Mouse (Mus musculus) liver, embryonic 12.5 days (tissue): ENCODE results near the gene Slc29a4. TPM values are rescaled to one million over a fixed set of nuclear protein-coding genes. Genes with fewer than 3 reads are reported as not detected.

ENCODE experiments used
- ATAC-seq: fragments of 200-750 bp; cut with Nextera tagmentation; 2 replicates; pipeline ENCODE4 v1.8.0; 2017; ENCODE audit warnings: moderate number of reproducible peaks, mild to moderate bottlenecking, moderate library complexity
- H3K27ac ChIP-seq: fragments of 300-500 bp; sonication (generic); 2 replicates; pipeline ENCODE4 v1.5.1; 2016; ENCODE audit warnings: mild to moderate bottlenecking
- H3K27me3 ChIP-seq: fragments of 300-500 bp; sonication (generic); replicated peaks from 2 replicates; pipeline ENCODE4 v1.6.1; 2016; ENCODE audit warnings: mild to moderate bottlenecking, moderate library complexity
- H3K36me3 ChIP-seq: fragments of 300-500 bp; sonication (generic); 2 replicates; pipeline ENCODE4 v1.6.1; 2016; ENCODE audit warnings: mild to moderate bottlenecking, moderate library complexity
- H3K4me1 ChIP-seq: fragments of 300-500 bp; sonication (generic); 2 replicates; pipeline ENCODE4 v1.6.1; 2016
- H3K4me2 ChIP-seq: fragments of 300-500 bp; sonication (generic); 2 replicates; pipeline ENCODE4 v1.6.1; 2016; ENCODE audit warnings: mild to moderate bottlenecking, moderate library complexity
- H3K4me3 ChIP-seq: fragments of 300-500 bp; sonication (generic); 2 replicates; pipeline ENCODE4 v1.5.1; 2016; ENCODE audit warnings: mild to moderate bottlenecking, moderate library complexity
- H3K9ac ChIP-seq: fragments of 300-500 bp; sonication (generic); 2 replicates; pipeline ENCODE4 v1.6.1; 2016; ENCODE audit warnings: mild to moderate bottlenecking, moderate library complexity
- H3K9me3 ChIP-seq: fragments of 300-500 bp; sonication (generic); replicated peaks from 2 replicates; pipeline ENCODE4 v1.6.1; 2016; ENCODE audit warnings: mild to moderate bottlenecking, moderate library complexity
- WGBS: fragments of 180-500 bp; shearing (Covaris S2); methylation state at CpG from one replicate; pipeline ENCODE4 v1.1.7; 2016; ENCODE audit not compliant: insufficient replicate concordance; 5-methylcytosine and 5-hydroxymethylcytosine counted together
- polyA plus RNA-seq: library from polyadenylated mRNA; unstranded; fragments of >200 nt; fragmentation: Nextera tagmentation; extraction: Ambion mirVana; gene quantifications from 2 replicates; pipeline ENCODE4 v1.2.1, GENCODE M21; 2016

Slc29a4 gene
- 0.38 and 0.72 TPM in 2 replicates for polyA plus RNA-seq

DNA sequence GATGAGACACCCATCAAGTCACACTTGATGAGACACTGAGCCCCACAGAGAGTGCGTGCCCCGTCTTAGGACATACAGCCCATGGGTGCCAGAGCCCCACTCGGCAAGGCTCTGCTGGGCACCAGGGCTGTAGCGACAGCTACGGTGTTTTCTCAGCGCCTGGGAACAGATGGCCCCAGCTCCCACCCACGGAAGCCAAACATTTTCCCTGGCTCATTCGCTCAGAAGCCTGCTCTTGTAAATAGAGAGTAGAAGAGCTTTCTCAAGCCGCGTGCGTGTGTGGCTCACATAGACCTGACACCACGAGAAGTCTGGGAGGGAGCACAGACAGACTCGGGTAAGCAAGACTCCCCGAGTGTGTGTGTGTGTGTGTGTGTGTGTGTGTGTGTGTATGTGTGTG is at the start of gene Slc29a4:
Gene Slc29a4, plus strand, starts transcription at position 265 of the 400 bp plus-strand sequence.
- Histone ChIP-seq H3K4me2 (no peak within 1 kb of the TSS), H3K9ac (no peak within 1 kb of the TSS), H3K36me3 (no peaks in the 10 kb centered on the region), H3K27ac (no peak within 1 kb of the TSS), H3K9me3 (no peaks in the 10 kb centered on the region), H3K27me3 (peaks cover 36% of the 10 kb centered on the region), H3K4me3 (no peak within 1 kb of the TSS), H3K4me1 (no peaks in the 10 kb centered on the region)
- ATAC-seq: no peak
- 70% methylated on average over 14 of the region's 14 CpGs for WGBS

DNA sequence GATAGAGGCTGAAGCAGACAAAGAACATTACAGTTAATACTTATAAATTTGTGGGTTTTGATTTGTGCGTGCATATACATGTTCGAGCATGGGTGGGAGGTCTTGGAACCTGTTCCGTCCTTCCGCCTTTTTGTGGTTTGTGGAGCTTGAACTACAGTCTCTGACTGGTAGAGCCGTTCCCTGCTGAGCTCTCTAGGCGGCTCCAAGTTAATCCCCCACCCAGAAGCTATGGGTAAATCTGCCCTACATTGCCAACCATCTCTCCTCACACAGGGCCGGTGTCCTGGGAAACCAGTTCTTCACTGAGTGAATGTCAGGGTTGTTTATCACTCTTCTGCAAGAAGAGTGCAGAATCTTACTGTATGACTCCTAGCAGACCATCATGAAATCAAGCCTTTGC is 44.1 kb upstream of the Slc29a4 start:
- peak overlapping the region; percentile 39 for H3K9ac ChIP-seq
- no peaks in the 10 kb centered on the region for H3K9me3 ChIP-seq
- 73% methylated on average over 7 of the region's 7 CpGs for WGBS
- peak; percentile 8 for ATAC-seq
- peaks cover 69% of the 10 kb centered on the region for H3K4me1 ChIP-seq
- no peak overlapping the region for H3K4me3 ChIP-seq
- H3K4me2 ChIP-seq: peak overlapping the region; percentile 36
- peaks cover 34% of the 10 kb centered on the region for H3K36me3 ChIP-seq
- H3K27me3 ChIP-seq: no peaks in the 10 kb centered on the region
- peak overlapping the region; percentile 96 for H3K27ac ChIP-seq

DNA sequence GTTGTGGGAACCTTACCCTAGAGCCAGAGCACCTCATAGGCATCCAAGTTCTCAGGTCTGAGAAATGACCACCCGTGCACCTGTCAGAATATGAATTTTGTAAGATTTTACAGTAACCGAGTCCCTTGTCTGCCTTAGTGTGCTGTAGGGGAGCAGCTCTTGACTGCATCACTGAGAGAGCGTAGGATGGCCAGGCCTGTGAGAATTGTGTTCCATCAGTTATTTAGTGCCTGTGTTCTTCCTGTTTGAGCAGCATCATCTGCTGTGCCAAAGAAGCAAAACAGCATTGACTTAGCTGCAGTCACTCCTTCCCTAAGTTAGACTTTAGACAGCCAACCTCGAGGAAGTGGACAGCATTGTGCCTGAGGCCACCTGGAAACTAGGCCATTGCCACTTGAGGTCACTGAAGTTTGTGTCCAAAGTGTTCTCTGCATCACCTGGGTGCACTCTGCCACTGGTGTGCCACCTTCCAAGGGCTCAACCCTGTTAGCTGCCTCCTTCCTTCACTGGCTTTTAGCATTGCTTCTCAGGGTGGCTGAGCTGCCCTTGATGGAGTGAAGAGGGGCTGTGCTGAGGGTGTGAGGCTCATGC is 42.8 kb upstream of the Slc29a4 start:
- Histone ChIP-seq H3K27me3 (no peaks in the 10 kb centered on the region), H3K4me3 (peak overlapping the region; percentile 31), H3K36me3 (peaks cover 31% of the 10 kb centered on the region), H3K27ac (peak overlapping the region; percentile 96), H3K9ac (peak overlapping the region; percentile 56), H3K9me3 (no peaks in the 10 kb centered on the region), H3K4me2 (peak overlapping the region; percentile 72), H3K4me1 (peaks cover 83% of the 10 kb centered on the region)
- WGBS: 72% methylated on average over 4 of the region's 4 CpGs
- no peak for ATAC-seq

DNA sequence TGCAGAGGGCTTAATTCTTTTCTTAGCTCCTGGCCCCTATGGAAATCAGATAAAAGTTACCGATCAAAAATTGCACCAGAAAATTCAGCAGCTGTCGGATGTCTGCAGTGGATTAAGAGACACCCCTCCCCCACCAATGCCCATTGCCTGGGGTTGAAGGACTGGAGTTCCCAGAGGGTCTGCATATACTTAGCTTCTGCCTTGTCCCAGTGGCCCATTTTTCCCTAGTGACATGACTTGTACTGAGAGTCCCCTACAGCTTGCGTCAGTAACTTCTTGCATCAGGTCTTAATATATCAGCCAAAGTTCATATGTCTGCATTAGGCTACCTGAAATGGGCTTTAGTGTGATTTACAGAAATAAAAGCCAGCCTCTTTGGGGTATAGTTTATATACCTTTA is 41.9 kb upstream of the Slc29a4 start:
- Histone ChIP-seq H3K27ac (peak overlapping the region; percentile 96), H3K9ac (peak overlapping the region; percentile 56), H3K9me3 (no peaks in the 10 kb centered on the region), H3K4me3 (peak overlapping the region; percentile 31), H3K4me1 (peaks cover 83% of the 10 kb centered on the region), H3K27me3 (no peaks in the 10 kb centered on the region), H3K36me3 (peaks cover 30% of the 10 kb centered on the region), H3K4me2 (peak overlapping the region; percentile 72)
- peak; percentile 46 for ATAC-seq
- 15% methylated on average over 3 of the region's 3 CpGs for WGBS

DNA sequence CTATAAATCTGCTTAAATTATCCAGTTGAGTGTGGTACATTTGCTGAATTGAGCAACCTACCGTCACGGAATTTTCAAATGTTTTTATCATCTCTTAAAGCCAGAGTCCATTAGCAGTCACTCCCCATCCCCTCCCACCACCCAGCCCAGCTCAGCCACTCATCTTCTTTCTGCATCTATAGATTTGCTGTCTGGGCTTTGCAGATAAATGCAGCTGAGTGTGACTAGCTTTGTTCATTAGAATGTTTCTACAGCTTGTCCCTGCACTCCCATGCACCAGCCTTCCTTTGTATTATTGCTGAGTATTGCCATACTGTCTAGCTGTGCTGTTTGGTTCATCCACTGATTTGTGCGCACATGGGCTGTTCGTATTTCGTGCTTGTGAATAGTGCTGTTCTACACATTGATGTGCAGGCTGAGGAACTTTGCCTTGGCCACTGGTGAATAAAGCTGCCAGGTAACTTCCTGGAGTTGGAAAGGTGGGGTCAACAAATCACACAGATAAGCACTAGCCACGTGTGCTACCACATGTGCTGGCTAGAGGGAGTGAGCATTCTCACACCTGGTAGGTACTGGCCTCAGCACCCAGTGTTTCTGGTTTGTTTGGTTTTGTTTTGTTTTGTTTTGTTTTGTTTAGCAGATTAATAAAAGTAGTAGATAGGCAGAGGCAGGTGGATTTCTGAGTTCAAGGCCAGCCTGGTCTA is 41.4 kb upstream of the Slc29a4 start:
- Histone ChIP-seq H3K27me3 (no peaks in the 10 kb centered on the region), H3K9me3 (no peaks in the 10 kb centered on the region), H3K27ac (peak overlapping the region; percentile 96), H3K4me3 (peak overlapping the region; percentile 31), H3K4me2 (peak overlapping the region; percentile 72), H3K36me3 (peaks cover 33% of the 10 kb centered on the region), H3K9ac (peak overlapping the region; percentile 56), H3K4me1 (peaks cover 82% of the 10 kb centered on the region)
- 32% methylated on average over 6 of the region's 6 CpGs for WGBS
- peak; percentile 93 for ATAC-seq

DNA sequence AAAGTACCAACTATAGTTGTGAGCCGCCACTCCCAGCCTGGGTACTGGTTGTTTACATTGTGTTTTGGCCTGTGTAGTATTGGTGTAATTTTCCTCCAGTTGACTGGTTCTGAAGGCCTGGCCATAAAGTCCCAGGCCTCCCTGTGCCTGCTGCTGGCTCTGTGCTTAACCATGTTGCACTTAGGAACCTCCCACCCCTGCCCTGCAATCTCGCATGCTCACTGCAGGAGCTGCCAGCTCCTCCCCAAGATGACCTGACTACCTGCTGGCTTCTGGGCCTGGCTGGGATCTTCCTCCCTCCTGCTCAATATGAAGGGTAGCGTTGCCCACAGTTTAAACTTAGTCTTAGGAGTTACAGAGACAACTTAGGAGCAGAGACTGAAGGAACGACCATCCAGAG is 40.0 kb upstream of the Slc29a4 start:
- peak overlapping the region; percentile 96 for H3K27ac ChIP-seq
- no peaks in the 10 kb centered on the region for H3K9me3 ChIP-seq
- H3K27me3 ChIP-seq: no peaks in the 10 kb centered on the region
- peaks cover 73% of the 10 kb centered on the region for H3K4me1 ChIP-seq
- H3K9ac ChIP-seq: peak overlapping the region; percentile 42
- H3K4me3 ChIP-seq: no peak overlapping the region
- ATAC-seq: peak; percentile 25; the same call in 1 of the 2 replicates
- peak overlapping the region; percentile 72 for H3K4me2 ChIP-seq
- 74% methylated on average over 4 of the region's 4 CpGs for WGBS
- peaks cover 36% of the 10 kb centered on the region for H3K36me3 ChIP-seq

DNA sequence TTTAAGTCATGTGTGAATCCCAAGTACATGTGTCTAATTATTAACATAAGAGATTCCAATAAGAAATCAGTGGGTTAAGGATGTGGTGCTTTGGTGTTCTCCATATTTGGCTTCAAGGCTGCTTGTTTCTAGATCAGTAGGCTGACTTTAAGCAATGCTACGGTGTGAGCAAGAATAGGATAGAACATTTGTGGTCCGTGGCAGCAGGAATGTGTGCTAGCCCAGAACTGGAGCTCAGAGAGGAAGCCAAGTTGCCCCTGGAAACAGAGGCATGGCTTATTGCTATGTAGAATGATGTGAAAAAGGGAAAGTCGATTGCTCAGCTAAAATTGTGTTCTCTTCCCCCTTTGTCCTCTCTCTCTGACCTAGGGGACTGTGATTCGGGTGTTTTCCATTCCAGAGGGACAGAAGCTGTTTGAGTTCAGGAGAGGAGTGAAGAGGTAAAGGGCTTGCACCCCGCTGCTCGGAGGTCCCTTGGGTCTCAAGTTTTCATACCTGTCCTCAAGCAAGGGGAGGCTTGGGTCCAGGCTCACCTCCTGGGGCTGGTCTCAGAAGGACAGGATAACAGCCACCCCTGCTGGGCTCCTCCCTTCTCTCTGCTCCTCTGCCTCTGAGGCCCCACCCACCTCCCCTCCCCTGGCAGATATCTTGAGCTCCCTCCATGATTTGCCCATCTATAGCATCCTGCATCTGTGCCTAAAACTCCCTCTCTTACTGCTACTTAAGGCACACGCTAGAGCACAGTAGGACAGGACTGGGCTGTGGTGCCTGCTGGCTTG is 31.5 kb upstream of the Slc29a4 start:
- Histone ChIP-seq H3K27me3 (no peaks in the 10 kb centered on the region), H3K9me3 (no peaks in the 10 kb centered on the region), H3K9ac (no peak overlapping the region), H3K4me2 (no peak overlapping the region), H3K4me1 (peaks cover 6% of the 10 kb centered on the region), H3K36me3 (peaks cover 100% of the 10 kb centered on the region), H3K4me3 (no peak overlapping the region), H3K27ac (no peak overlapping the region)
- WGBS: 87% methylated on average over 7 of the region's 7 CpGs
- ATAC-seq: peak; percentile 65; the same call in 1 of the 2 replicates

DNA sequence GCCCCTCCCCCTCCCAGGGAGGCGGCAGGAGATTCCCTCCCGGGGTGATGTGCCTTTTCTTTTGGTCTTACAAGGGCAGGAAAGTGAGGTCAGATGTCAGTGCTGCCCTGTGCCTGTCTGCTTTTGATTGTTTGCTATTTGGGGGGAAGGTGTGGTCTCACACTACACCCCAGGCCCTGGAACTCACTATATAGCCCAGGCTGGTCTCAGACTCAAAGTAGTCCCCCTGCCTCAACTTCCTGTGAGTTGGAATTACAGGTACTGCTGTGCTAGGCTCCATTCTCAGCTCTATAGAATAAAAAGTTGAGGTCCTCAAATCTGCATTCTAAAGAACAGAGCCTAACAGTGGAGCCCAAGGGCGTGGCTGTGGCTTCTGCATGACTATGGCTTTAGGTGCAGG is 24.4 kb upstream of the Slc29a4 start:
- no peak for ATAC-seq
- H3K27ac ChIP-seq: no peak overlapping the region
- no peak overlapping the region for H3K9ac ChIP-seq
- H3K4me1 ChIP-seq: no peaks in the 10 kb centered on the region
- H3K4me2 ChIP-seq: no peak overlapping the region
- peaks cover 87% of the 10 kb centered on the region for H3K36me3 ChIP-seq
- no peaks in the 10 kb centered on the region for H3K27me3 ChIP-seq
- 67% methylated on average over 3 of the region's 3 CpGs for WGBS
- no peak overlapping the region for H3K4me3 ChIP-seq
- no peaks in the 10 kb centered on the region for H3K9me3 ChIP-seq

DNA sequence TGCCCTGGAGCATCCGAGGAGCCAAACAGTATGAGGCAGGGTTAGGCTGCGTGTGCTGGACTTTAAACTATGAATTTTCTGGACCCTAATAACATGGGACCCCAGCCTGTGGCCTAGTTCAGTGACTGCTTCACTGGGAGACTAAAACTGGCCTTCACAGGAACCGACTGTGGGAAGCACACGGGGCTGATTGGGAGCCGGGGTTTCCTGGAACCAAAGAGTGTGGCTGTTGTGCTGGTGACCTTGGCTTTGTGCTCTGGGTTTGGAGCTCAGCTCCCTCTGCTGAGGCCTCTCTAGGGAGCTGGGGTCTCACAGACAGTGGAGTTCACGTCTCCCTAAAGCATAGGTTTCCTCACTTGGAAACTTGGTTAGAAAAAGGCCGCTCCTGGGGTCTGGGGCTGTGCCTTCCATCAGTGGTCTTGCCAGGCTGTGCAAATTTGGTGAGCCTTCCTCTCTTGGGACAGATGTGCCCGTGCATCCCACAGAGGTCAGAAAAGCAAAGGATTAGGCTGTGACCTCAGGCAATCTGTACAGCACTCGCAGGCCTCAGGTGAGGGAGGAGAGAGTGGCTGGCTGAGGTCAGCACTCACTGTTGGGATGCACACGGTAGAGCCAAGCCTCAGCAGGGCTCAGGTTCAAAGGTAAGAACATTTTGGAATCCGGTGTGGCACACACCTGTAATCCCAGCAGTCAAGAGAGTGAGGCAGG is 23.6 kb upstream of the Slc29a4 start:
- H3K27ac ChIP-seq: no peak overlapping the region
- no peaks in the 10 kb centered on the region for H3K9me3 ChIP-seq
- no peak overlapping the region for H3K4me3 ChIP-seq
- H3K4me2 ChIP-seq: no peak overlapping the region
- WGBS: 81% methylated on average over 11 of the region's 11 CpGs
- no peaks in the 10 kb centered on the region for H3K4me1 ChIP-seq
- peaks cover 80% of the 10 kb centered on the region for H3K36me3 ChIP-seq
- no peak overlapping the region for H3K9ac ChIP-seq
- H3K27me3 ChIP-seq: no peaks in the 10 kb centered on the region
- ATAC-seq: no peak

DNA sequence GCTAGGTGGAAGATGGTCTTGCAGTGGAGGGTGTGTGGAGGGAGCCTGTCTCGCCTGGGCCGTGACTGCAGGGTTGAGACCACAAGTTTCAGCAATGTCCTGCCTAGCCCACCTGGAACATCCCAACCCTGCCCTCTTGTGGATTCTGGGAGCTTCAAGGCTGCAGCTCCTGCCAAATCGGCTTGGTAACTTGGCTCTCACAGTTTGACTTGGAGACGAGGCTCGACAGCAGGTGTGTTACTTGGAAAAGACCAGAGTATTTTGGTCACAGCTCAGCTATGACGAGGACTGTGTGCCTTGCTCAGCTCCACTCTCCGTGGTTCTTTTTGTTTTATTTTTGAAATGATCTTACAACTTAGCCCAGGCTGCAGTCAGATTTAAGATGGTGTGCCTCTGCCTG is 22.6 kb upstream of the Slc29a4 start:
- H3K4me1 ChIP-seq: no peaks in the 10 kb centered on the region
- peaks cover 69% of the 10 kb centered on the region for H3K36me3 ChIP-seq
- H3K4me3 ChIP-seq: no peak overlapping the region
- H3K27me3 ChIP-seq: no peaks in the 10 kb centered on the region
- no peak overlapping the region for H3K9ac ChIP-seq
- no peak overlapping the region for H3K27ac ChIP-seq
- ATAC-seq: no peak
- H3K4me2 ChIP-seq: no peak overlapping the region
- no peaks in the 10 kb centered on the region for H3K9me3 ChIP-seq
- 86% methylated on average over 7 of the region's 7 CpGs for WGBS

DNA sequence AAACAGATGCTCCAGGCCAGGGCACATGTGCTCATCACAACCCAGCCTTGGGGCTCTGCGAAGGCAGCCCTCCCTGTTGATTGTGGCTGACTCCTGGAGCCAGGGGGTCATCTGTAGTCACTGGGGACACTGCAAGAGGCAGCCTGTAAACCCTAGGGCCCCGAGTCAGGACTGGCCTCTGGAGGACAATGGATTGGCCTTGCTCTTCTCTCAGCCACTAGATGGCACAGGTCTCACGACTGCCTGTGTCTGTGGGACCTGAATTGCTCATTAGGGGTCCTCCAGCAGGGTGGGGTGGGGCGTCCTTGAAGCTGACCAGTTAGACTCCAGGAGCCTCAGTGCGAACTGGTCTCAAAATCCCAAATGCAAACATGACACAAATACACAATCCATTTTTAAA is 19.2 kb upstream of the Slc29a4 start:
- 35% methylated on average over 5 of the region's 5 CpGs for WGBS
- Histone ChIP-seq H3K27ac (no peak overlapping the region), H3K9me3 (no peaks in the 10 kb centered on the region), H3K4me1 (peaks cover 8% of the 10 kb centered on the region), H3K27me3 (no peaks in the 10 kb centered on the region), H3K9ac (no peak overlapping the region), H3K36me3 (peaks cover 36% of the 10 kb centered on the region), H3K4me2 (no peak overlapping the region), H3K4me3 (no peak overlapping the region)
- ATAC-seq: no peak
